Mouse (Mus musculus) kidney, postnatal 36 days (tissue): Measurements from ENCODE around the gene Tuba1c.
"Not testable (repeated sequence)": the region's sequence is repeated elsewhere in the genome, so short reads cannot be mapped to it uniquely, and the experiment has no call there.

ENCODE experiments used
- DNase-seq, 2 experiments: peaks; one replicate each; pipeline ENCODE4 v3.0.0; 2021 to 2022; ENCODE audit warnings: mixed read lengths in 2 of 2

Tuba1c gene

DNA sequence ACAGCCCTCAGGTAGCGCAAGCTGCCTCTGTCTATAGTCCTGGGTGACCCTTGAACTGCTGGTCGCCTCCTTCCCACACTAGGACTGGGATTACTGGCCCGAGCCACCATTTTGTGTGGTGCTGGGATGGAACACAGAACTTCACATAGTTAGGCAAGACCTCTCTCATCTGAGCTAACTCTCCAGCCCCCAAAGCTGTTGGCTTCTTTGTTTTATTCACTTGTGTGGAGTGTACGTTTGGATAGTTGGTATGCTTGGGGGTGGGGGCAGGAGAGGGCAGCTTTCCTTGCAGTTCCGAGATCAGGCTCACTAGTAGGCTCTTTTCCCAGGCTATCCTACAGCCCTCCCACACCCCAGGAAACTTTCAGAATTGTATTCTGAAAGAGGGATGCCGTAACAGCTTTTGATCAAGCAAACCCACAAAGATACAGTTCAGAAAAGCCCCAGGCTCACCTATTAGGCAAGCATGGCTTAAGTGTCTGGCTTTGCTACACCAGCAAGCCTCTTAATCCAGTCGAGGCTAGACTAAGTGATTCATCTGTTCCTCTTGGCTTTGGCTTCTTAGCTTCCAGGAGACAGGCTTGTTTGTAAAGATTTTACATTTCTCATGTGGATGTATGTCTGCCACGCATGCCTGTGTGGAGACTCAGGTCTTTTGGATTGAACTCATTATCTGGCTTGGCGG is 2.5 kb downstream of the Tuba1c start:
- DNase-seq: no peak

GRCm38 (mm10) chr15:99032726-99033250 is 3.1 kb downstream of the Tuba1c start:
- DNase-seq: peak; percentile 75 to 79

DNA sequence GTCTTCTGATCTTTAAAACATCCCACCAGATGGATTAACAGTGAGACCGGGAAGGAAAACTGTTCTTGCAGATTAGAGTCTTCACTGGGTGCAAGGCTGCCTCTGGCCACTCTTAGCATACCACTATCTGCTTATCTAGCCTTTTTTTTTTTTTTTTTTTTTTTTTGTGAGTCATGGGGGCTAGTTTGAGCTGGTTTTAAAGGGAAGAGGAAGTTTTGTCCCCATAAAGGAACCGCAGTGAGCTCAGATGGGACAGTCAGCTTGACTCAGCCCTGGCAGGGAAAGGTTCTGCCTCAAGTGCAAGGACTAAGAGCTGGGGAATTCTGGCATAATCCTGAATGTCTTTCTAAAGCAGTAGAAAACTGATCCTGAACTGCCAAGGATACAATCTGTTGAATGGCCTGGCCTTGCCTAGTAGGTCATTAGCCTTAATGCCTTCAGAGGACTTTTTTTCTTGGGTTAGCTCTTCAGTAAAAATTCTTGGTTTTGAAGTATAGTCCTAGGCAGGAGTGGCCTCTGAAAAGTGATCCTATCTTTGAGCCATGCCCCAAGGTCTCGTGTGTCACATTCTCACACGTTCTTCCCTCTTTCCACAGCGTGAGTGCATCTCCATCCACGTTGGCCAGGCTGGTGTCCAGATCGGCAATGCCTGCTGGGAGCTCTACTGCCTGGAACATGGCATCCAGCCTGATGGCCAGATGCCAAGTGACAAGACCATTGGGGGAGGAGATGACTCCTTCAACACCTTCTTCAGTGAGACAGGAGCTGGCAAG is 4.0 kb downstream of the Tuba1c start:
- DNase-seq: no peak

DNA sequence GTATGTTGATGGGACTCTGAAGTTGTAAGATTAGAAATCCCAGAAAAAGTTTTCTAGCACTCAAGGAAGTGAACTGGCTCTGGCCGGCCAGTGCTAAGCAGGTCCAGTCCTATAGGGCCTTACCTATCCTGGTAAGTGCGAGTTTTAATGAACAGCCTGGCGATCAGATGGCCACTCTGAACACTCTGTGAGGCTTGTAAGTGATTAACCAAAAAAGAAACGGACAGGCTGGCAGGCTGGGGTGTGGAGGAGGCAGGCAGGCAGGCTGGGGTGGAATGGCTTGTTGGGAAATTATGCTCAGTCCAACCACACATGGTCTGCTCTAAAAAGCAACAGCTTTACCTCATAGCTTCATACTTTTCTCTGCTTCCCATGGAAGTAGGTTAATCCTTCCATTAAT is 5.7 kb downstream of the Tuba1c start:
- DNase-seq: peak; percentile 60 to 85

DNA sequence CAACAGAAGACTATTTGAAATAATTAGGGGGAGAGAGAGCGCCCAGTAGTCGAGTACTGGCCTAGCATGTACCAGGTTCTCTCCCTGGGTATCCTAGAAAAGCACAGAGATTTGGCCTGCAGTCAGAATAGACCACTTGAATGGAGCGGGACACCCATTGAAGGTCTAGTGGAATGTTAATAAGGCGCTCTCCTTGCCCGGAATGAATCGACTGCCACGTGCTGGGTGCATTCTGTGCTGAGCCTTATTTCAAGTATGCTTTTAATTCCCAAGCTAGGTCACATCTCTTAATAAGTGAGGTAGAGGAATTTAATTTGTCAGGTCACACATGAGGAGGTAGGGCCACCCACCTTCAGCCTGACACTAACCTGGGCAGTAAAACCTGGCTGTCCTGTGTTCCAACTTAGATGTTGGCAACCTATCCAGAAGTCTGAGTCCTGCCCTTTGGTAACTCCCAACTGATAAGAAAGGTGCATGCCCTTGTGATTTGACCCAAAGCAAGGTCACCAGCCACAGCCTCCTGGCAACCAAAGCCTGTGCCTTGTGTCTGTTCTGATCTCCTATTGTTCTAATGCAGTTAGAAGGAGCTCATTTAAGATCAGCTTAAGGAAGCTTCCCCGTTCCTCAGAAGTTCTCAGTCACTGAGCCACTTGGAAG is 6.7 kb downstream of the Tuba1c start:
- DNase-seq: no peak

DNA sequence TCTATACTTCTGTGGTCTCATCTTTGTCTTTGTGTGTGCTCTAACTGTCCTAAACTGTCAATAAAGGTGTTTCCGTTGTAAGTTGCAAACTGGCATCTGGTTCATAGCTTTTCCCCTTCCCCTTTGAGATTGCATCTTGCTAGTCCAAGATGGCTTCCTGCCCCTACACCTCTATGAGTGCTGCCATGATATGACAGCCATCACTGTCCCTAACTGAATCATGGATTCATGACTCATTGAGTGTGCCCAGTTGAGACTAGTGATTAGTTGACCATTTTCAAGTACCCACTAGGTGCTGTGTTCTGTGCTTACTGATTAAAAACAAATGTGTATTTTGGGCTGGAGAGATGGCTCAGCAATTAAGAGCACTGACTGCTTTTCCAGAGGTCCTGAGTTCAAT is 8.3 kb downstream of the Tuba1c start:
- DNase-seq: no peak

GRCm38 (mm10) chr15:99038797-99039196 is 9.1 kb downstream of the Tuba1c start:
- DNase-seq: no peak

DNA sequence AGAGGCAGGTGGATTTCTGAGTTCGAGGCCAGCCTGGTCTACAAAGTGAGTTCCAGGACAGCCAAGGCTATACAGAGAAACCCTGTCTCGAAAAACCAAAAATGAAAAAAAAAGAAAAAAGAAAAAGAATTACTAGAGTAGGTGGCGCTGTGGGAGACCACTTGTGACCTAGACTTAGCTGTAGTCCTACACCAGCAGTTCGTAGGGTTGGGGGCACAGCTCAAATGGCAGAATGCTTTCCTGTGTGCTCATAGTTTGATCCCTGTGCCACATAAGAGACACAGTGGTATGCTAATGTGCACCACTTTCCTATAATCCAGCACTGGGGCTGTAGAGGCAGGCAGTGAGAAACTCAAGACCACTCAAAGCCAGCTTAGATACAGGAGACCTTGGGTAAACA is 9.6 kb downstream of the Tuba1c start:
- DNase-seq: no peak

GRCm38 (mm10) chr15:99039996-99040919 is 10.6 kb downstream of the Tuba1c start:
- no peak for DNase-seq

DNA sequence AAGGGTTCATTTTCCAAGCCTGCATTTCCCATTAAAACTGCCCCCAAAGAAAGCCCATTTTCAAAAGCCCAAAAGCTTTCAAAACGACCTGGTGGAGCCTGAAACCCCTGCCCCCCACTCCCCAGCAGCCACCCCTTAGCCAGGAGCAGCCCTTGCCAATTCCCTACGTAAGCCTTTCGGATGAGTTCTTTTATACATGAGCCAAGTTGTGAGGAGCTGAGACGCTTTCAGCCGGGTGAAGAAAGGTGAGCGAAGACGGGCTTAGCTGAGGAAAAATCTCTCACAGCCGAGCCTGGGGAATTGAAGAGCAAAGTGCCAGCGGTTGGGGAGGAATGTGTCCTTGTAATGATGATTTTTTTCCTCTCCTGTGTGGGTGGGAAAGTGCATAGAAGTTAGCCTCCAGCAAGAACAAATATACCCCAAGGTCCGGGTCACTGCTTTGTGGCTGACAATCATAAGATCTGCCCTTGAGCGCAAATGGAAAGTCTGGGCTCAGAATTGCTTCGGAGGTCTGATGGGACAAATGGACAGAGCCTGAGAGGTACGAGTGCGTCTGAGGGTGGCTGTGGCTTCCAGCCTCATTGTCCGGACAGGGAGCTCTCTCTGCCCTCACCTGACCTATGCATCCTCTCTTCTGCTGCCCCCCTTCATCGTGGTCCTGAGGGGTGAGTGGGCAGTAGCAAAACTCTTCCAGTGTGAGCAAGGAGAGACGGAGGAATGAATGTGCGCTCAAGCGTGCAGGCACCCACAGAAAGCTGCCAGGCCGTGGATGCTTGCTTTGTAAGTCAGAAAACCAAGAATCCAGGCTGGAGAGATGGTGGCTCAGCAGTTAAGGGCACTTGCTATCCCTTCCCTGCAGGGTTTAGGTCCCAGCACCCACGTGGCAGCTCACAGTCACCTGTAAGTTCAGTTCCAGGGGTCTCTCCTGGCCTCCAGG is 11.5 kb downstream of the Tuba1c start:
- DNase-seq: peak in 1 of 2 experiments; percentile 50

DNA sequence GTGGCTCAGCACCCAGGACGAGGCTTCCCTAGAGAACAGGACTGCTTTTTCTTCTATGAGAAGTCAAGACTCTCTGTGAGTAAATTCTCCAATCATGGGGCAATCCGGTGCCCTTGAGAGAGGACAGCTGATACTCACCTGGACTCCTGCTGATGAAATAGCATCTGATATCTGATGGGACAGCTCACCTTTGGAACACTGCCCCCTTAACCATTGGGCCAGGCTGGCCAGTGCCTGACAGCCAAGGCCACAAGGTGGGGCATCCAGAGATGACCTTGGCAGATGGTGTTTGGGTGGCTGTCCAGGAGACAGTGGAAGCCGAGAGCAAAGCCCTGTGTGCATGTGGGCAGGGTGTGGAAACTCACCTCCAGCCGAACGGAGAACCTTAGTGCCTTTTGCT is 12.6 kb downstream of the Tuba1c start:
- DNase-seq: no peak

GRCm38 (mm10) chr15:99044854-99045253 is 15.2 kb downstream of the Tuba1c start:
- DNase-seq: peak; percentile 76 to 81

- not testable (repeated sequence) for DNase-seq
Observed at GRCm38 (mm10) chr15:99045734-99046133, 16.0 kb downstream of the Tuba1c start.

- DNase-seq: peak; percentile 67 to 70
Observed at GRCm38 (mm10) chr15:99049473-99050253, 20.0 kb downstream of the Tuba1c start.

DNA sequence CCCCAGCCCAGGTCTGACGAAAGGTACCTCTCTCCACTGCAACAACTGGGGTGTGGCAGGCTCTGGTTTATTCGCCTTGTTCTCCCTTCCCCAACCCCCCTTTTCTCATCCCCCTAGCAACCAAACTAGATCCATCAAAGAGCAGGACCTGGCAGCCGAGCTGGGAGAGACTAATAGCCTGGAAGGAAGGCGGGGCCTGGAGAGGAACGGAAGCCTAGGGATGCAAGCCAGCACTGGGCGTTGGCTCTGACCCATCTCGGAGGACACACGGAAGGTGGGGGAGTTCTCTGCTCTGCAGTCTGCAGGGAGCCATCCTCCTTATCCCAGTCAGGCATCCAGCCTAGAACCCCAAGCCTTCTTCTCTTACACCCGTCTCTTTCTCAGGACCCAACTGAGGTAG is 23.7 kb downstream of the Tuba1c start:
- peak in 1 of 2 experiments; percentile 45 for DNase-seq

DNA sequence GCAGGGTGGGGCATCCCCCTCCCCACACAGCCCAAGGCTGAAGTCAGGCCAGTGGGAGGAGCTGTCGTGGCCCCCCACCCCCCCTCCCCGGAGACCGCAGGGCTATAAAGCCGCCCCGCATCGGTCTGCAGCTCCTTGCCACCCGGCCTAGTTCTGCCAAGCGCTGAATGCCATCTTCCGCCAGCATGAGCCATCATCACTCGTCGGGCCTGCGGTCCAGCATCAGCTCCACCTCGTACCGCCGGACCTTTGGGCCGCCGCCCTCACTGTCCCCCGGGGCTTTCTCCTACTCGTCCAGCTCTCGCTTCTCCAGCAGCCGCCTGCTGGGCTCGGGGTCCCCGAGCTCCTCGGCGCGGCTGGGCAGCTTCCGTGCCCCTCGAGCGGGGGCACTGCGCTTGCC is 25.3 kb downstream of the Tuba1c start, which contains the start of gene Prph:
Gene Prph, plus strand, starts transcription at position 135 of the 400 bp plus-strand sequence.
- DNase-seq: no peak

- DNase-seq: peak in 1 of 2 experiments; percentile 65
Observed at GRCm38 (mm10) chr15:99055511-99055961, 25.8 kb downstream of the Tuba1c start.

DNA sequence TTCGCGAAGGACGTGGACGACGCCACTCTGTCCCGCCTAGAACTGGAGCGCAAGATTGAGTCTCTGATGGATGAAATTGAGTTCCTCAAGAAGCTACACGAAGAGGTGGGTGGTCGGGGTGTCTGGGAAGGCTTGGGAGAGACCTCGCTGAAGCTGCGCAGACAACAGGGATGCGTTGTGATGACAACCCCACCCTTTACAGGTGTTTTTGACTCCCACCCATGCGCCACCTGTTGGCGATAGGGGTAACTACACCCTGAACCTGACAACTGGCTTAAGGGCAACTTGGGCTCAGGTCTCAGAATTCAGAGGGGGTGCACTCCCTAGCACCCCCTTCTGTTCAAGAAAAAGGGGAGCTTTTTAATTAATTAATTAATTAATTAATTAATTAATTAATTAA is 26.6 kb downstream of the Tuba1c start:
- DNase-seq: peak in 1 of 2 experiments; percentile 72

DNA sequence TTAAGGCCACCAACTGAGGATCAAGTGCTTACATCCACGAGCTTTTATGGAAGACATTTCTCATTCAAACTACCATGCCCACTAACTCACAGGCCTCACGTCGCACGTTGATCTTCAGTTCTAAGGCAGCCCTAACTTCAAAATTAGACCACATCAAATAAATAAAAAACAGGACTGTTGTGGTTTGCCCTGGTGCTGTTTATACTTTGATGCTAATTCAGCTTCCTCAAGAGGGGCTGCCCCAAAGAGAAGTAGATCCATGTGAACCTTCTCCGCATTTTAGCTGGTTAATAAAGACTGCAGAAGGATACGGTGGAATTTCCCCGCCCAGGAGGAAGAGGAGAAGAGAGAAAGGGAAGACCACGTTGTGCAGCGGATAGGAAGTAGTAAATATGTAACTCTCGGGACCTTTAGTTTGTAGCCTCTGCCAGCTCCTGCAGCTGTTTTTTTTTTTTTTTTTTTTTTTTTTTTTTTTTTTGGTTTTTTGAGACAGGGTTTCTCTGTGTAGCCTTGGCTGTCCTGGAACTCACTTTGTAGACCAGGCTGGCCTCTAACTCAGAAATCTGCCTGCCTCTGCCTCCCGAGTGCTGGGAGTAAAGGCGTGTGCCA is 36.0 kb downstream of the Tuba1c start:
- no peak for DNase-seq

- DNase-seq: no peak
Observed at GRCm38 (mm10) chr15:99071988-99072387, 42.3 kb downstream of the Tuba1c start.
